Mouse (Mus musculus) kidney, adult 2 months (tissue): Measurements from ENCODE around the gene Gm1043. TPM values are rescaled to one million over a fixed set of nuclear protein-coding genes. Genes with fewer than 3 reads are reported as not detected.
A peak's percentile ranks its signal among the peaks of the same experiment; 100 is the strongest.

Experiments used
- DNase-seq: peaks from one replicate; pipeline ENCODE4 v3.0.0; 2021
- H3K27ac ChIP-seq: fragments of 200-500 bp; 2 replicates; pipeline ENCODE4 v1.5.1; 2012; ENCODE audit warnings: low read depth, low read length, control low read depth, inconsistent platforms; ENCODE audit not compliant: insufficient read depth
- H3K27me3 ChIP-seq: fragments of 200-500 bp; replicated peaks from 2 replicates; pipeline ENCODE4 v1.6.1; 2012; ENCODE audit warnings: mild to moderate bottlenecking, moderate library complexity, low read length, inconsistent platforms; ENCODE audit not compliant: control insufficient read depth, insufficient read depth
- H3K36me3 ChIP-seq: fragments of 200-500 bp; 2 replicates; pipeline ENCODE4 v1.6.1; 2012; ENCODE audit warnings: mild to moderate bottlenecking, moderate library complexity, low read length, inconsistent platforms; ENCODE audit not compliant: control insufficient read depth, insufficient read depth
- H3K4me1 ChIP-seq: fragments of 200-500 bp; 2 replicates; pipeline ENCODE4 v1.6.1; 2011; ENCODE audit warnings: low read length; ENCODE audit not compliant: control insufficient read depth, insufficient read depth
- H3K4me3 ChIP-seq: fragments of 200-500 bp; 2 replicates; pipeline ENCODE4 v1.5.1; 2011; ENCODE audit warnings: mild to moderate bottlenecking, low read depth, low read length, control low read depth; ENCODE audit not compliant: insufficient read depth
- CTCF ChIP-seq: fragments of 200-500 bp; conservative IDR thresholded peaks from 2 replicates; pipeline ENCODE4 v1.5.1; 2011; ENCODE audit warnings: low read depth, mild to moderate bottlenecking, control low read depth, low read length, moderate library complexity, mixed read lengths; ENCODE audit not compliant: insufficient read depth, insufficient read length
- POLR2A ChIP-seq: fragments of 200-500 bp; IDR thresholded peaks from one replicate; pipeline ENCODE4 v1.6.1; 2011; ENCODE audit warnings: low read depth, low read length, control low read depth
- WGBS: fragments of 180-500 bp; shearing (Covaris S2); methylation state at CpG from one replicate; pipeline ENCODE4 v1.1.7; 2018; 5-methylcytosine and 5-hydroxymethylcytosine counted together
- polyA plus RNA-seq: library from polyadenylated mRNA; depleted of rRNA; stranded (reverse); fragments of >200 nt; gene quantifications from 2 replicates; pipeline ENCODE4 v1.2.3, GENCODE M21; 2012

The Gm1043 gene
- polyA plus RNA-seq, 1 experiment = 0.08 TPM

- Histone ChIP-seq H3K4me3 (no peak overlapping the region), H3K27me3 (no peaks in the 10 kb centered on the region), H3K27ac (no peak overlapping the region), H3K4me1 (no peaks in the 10 kb centered on the region), H3K36me3 (no peaks in the 10 kb centered on the region)
- 91% methylated on average over 9 of the region's 9 CpGs for WGBS
- DNase-seq = no peak
- no peak for TF ChIP-seq CTCF
- no peak for TF ChIP-seq POLR2A
Observed at GRCm38 (mm10) chr5:37179872-37180271, 94.7 kb downstream of the Gm1043 start.

DNA sequence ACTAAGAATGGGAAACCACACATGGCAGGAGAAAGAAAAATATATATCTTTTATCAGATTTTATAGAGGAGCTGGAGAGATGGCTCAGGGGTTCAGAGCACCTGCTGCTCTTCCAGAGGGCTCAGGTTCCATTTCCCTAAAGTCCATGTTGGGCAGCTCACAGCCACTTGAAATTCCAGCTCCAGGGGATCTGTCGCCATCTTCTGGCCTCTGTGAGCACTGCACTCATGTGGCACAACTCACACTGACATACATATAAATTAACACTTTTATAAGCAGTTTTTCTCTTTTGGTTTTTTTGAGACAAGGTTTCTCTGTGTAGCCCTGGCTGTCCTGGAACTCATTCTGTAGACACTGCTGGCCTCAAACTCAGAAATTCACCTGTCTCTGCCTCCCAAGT, 95.5 kb downstream of the Gm1043 start:
- H3K4me3 ChIP-seq = no peak overlapping the region
- no peaks in the 10 kb centered on the region for H3K4me1 ChIP-seq
- no peak for TF ChIP-seq POLR2A
- 0 out of 2 replicates have a peak, but pooled peaks have one; percentile 11 for TF ChIP-seq CTCF
- 83% methylated on average over 1 of the region's 1 CpGs for WGBS
- H3K36me3 ChIP-seq = no peaks in the 10 kb centered on the region
- no peaks in the 10 kb centered on the region for H3K27me3 ChIP-seq
- no peak for DNase-seq
- H3K27ac ChIP-seq = no peak overlapping the region

GRCm38 (mm10) chr5:37184605-37185004, 99.4 kb downstream of the Gm1043 start:
- no peaks in the 10 kb centered on the region for H3K36me3 ChIP-seq
- DNase-seq = no peak
- no peak overlapping the region for H3K4me3 ChIP-seq
- no peaks in the 10 kb centered on the region for H3K4me1 ChIP-seq
- no peaks in the 10 kb centered on the region for H3K27me3 ChIP-seq
- H3K27ac ChIP-seq = no peak overlapping the region
- TF ChIP-seq CTCF = no peak
- no peak for TF ChIP-seq POLR2A
- WGBS = 51% methylated on average over 7 of the region's 7 CpGs

- 83% methylated on average over 5 of the region's 5 CpGs for WGBS
- Histone ChIP-seq H3K36me3 (no peaks in the 10 kb centered on the region), H3K4me3 (no peak overlapping the region), H3K4me1 (no peaks in the 10 kb centered on the region), H3K27me3 (no peaks in the 10 kb centered on the region), H3K27ac (no peak overlapping the region)
- DNase-seq = no peak
- TF ChIP-seq CTCF = no peak
- TF ChIP-seq POLR2A = no peak
Observed at GRCm38 (mm10) chr5:37190378-37190777, 105.2 kb downstream of the Gm1043 start.

GRCm38 (mm10) chr5:37196196-37196595, 111.0 kb downstream of the Gm1043 start:
- no peaks in the 10 kb centered on the region for H3K4me1 ChIP-seq
- no peak overlapping the region for H3K4me3 ChIP-seq
- no peaks in the 10 kb centered on the region for H3K36me3 ChIP-seq
- TF ChIP-seq POLR2A = no peak
- H3K27ac ChIP-seq = no peak overlapping the region
- WGBS = 74% methylated on average over 8 of the region's 8 CpGs
- H3K27me3 ChIP-seq = no peaks in the 10 kb centered on the region
- no peak for DNase-seq

- DNase-seq = no peak
- Histone ChIP-seq H3K4me3 (no peak overlapping the region), H3K27ac (no peak overlapping the region), H3K4me1 (no peaks in the 10 kb centered on the region), H3K36me3 (no peaks in the 10 kb centered on the region), H3K27me3 (no peaks in the 10 kb centered on the region)
- TF ChIP-seq POLR2A (no peak), CTCF (no peak)
- WGBS = 25% methylated on average over 10 of the region's 10 CpGs
Observed at GRCm38 (mm10) chr5:37196666-37197250, 111.6 kb downstream of the Gm1043 start.

GRCm38 (mm10) chr5:37197423-37197822, 112.3 kb downstream of the Gm1043 start:
- H3K27ac ChIP-seq = no peak overlapping the region
- no peak overlapping the region for H3K4me3 ChIP-seq
- DNase-seq = no peak
- TF ChIP-seq CTCF (no peak), POLR2A (no peak)
- H3K4me1 ChIP-seq = no peaks in the 10 kb centered on the region
- 73% methylated on average over 3 of the region's 3 CpGs for WGBS
- no peaks in the 10 kb centered on the region for H3K36me3 ChIP-seq
- H3K27me3 ChIP-seq = no peaks in the 10 kb centered on the region
